Comparison of ENCODE assay signal across 10 mouse cellular contexts in the genomic region with DNA sequence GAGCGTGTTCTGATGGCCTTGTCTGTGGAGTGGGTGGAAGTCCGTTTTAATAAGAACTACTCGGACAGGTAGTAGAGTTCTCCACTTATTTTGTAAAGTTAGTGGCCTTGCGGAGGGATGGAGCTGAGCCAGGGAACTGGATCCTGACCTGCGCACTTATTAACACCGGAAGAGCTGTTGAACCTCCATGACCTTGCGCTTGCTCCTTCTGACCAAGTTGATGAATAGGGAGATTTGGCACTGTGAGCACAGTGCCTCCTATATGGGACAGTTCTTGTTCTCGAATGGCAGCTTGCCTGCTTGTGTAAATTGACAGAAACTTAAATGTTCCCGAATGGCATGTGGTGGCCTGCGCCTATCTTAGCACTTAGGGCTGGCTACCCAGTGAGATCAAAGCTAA. TPM values are rescaled to one million over a fixed set of nuclear protein-coding genes. Genes with fewer than 3 reads are reported as not detected.
DNase-seq lines count a peak whose midpoint lies in the region; ATAC-seq and TF ChIP-seq lines count a peak whose summit lies in the region.
"Had no signal": no experiment of that assay in that cellular context is flagged by ENCODE, and none has a peak within 500 bp of the region (broad histone marks: within the 10 kb centered on the region; RNA-seq: fewer than 3 reads in every experiment).

No protein-coding gene starts in this region.

- H3K9me3 ChIP-seq in heart, embryonic 13.5 days = no peaks in the 10 kb centered on the region
- peaks cover 3% of the 10 kb centered on the region; the same call in 1 of the 2 replicates for H3K9me3 ChIP-seq in G1E (replicated peaks)
- H3K9me3 ChIP-seq in intestine, embryonic 16.5 days (ENCODE audit: control insufficient read depth, low read length) = no peaks in the 10 kb centered on the region
- H3K9me3 ChIP-seq in liver, postnatal 0 days (ENCODE audit: low read length) = no peaks in the 10 kb centered on the region

- no peak for DNase-seq in heart, adult 2 months
- no peak for DNase-seq in G1E (ENCODE audit: low spot score)
- no peak for DNase-seq in liver, postnatal 0 days
- no peak for DNase-seq in MN1 (ENCODE audit: low spot score)
- DNase-seq in urinary bladder, postnatal 36 days (ENCODE audit: low spot score in 2 of 2) = no peak
- DNase-seq in spleen, adult 18-20 months = no peak

- peak overlapping the region; percentile 83 for H3K9ac ChIP-seq in heart, embryonic 13.5 days
- no peak overlapping the region for H3K9ac ChIP-seq in heart, adult 2 months (ENCODE audit: low read depth, low read length)
- no peak overlapping the region for H3K9ac ChIP-seq in intestine, embryonic 16.5 days (ENCODE audit: low read depth, low read length)
- H3K9ac ChIP-seq in liver, postnatal 0 days (replicated peaks) = peak overlapping the region; percentile 77; the same call in 1 of the 2 replicates

- no peak for TF ChIP-seq CTCF in heart, adult 2 months (IDR thresholded peaks at IDR 0.05)
- no peak for TF ChIP-seq CTCF in G1E (IDR thresholded peaks at IDR 0.05; ENCODE audit: low read depth, low read length)
- no peak for TF ChIP-seq CTCF in liver, postnatal 0 days (IDR thresholded peaks at IDR 0.05; ENCODE audit: low read depth)

- no peaks in the 10 kb centered on the region for H3K27me3 ChIP-seq in heart, embryonic 13.5 days (replicated peaks)
- no peaks in the 10 kb centered on the region for H3K27me3 ChIP-seq in heart, adult 2 months (ENCODE audit: control insufficient read depth, insufficient read depth, low read length)
- H3K27me3 ChIP-seq in G1E (ENCODE audit: insufficient read depth, low read length) = no peaks in the 10 kb centered on the region
- H3K27me3 ChIP-seq in intestine, embryonic 16.5 days (replicated peaks; ENCODE audit: control insufficient read depth, insufficient read depth, low read length) = no peaks in the 10 kb centered on the region
- H3K27me3 ChIP-seq in liver, postnatal 0 days (ENCODE audit: insufficient read depth, low read length) = no peaks in the 10 kb centered on the region

- H3K79me2 ChIP-seq in heart, adult 2 months (replicated peaks; ENCODE audit: control insufficient read depth, insufficient read depth, low read length) = no peaks in the 10 kb centered on the region; the same call in 1 of the 2 replicates

- no peak overlapping the region for H3K27ac ChIP-seq in heart, embryonic 13.5 days (replicated peaks)
- no peak overlapping the region for H3K27ac ChIP-seq in heart, adult 2 months
- no peak overlapping the region for H3K27ac ChIP-seq in intestine, embryonic 16.5 days (ENCODE audit: low read length)
- H3K27ac ChIP-seq in liver, postnatal 0 days (ENCODE audit: low read depth) = no peak overlapping the region; the same call in 1 of the 2 replicates

- intact Hi-C loops in heart, adult 2 months (cut with DNase I) = loop anchor here (2.0 kb wide), 1 partner anchor 61 kb away; no protein-coding TSS in a partner anchor

- ATAC-seq in heart, embryonic 13.5 days (ENCODE audit: extremely low read depth, insufficient number of reproducible peaks, low FRiP score, low TSS enrichment) = no peak
- ATAC-seq in G1E (ENCODE audit: extremely low read depth, insufficient number of reproducible peaks, low FRiP score, poor library complexity, severe bottlenecking) = no peak
- ATAC-seq in intestine, embryonic 16.5 days = no peak
- ATAC-seq in liver, postnatal 0 days = no peak

- peaks cover 18% of the 10 kb centered on the region for H3K4me1 ChIP-seq in heart, embryonic 13.5 days
- H3K4me1 ChIP-seq in heart, adult 2 months (ENCODE audit: control insufficient read depth, insufficient read depth, low read length) = peaks cover 4% of the 10 kb centered on the region
- H3K4me1 ChIP-seq in G1E (ENCODE audit: insufficient read depth, low read depth, low read length) = peaks cover 42% of the 10 kb centered on the region
- peaks cover 7% of the 10 kb centered on the region; the same call in 1 of the 2 replicates for H3K4me1 ChIP-seq in intestine, embryonic 16.5 days (ENCODE audit: control insufficient read depth, insufficient read depth, low read length)
- H3K4me1 ChIP-seq in liver, postnatal 0 days (ENCODE audit: insufficient read depth) = peaks cover 9% of the 10 kb centered on the region

- no peak for TF ChIP-seq POLR2A in heart, adult 2 months (IDR thresholded peaks at IDR 0.05; ENCODE audit: insufficient read depth, low read depth, low read length)

- 85% methylated on average over 10 of the region's 10 CpGs for WGBS in heart, embryonic 13.5 days
- WGBS in heart, adult 2 months = 73% methylated on average over 10 of the region's 10 CpGs
- 81% methylated on average over 10 of the region's 10 CpGs for WGBS in intestine, embryonic 16.5 days
- 79% methylated on average over 10 of the region's 10 CpGs for WGBS in liver, postnatal 0 days (ENCODE audit: insufficient replicate concordance)

- TF ChIP-seq EP300 in heart, adult 2 months (IDR thresholded peaks at IDR 0.05; ENCODE audit: insufficient read depth, low read depth, low read length) = no peak
- TF ChIP-seq EP300 in liver, postnatal 0 days (IDR thresholded peaks at IDR 0.05; ENCODE audit: low read depth) = no peak

- peak overlapping the region; percentile 75 for H3K4me2 ChIP-seq in heart, embryonic 13.5 days
- peak overlapping the region; percentile 77; the same call in 1 of the 2 replicates for H3K4me2 ChIP-seq in intestine, embryonic 16.5 days (ENCODE audit: low read depth, low read length)
- peak overlapping the region; percentile 89 for H3K4me2 ChIP-seq in liver, postnatal 0 days (ENCODE audit: low read depth, low read length)

- H3K4me3 ChIP-seq in heart, embryonic 13.5 days = 0 out of 2 replicates have a peak overlapping the region, but pooled peaks have one; percentile 68
- no peak overlapping the region for H3K4me3 ChIP-seq in heart, adult 2 months
- H3K4me3 ChIP-seq in G1E (ENCODE audit: low read depth, low read length) = peak overlapping the region; percentile 30; the same call in 1 of the 2 replicates
- no peak overlapping the region; the same call in 1 of the 2 replicates for H3K4me3 ChIP-seq in intestine, embryonic 16.5 days (ENCODE audit: low read length)
- H3K4me3 ChIP-seq in liver, postnatal 0 days (ENCODE audit: low read depth, low read length) = peak overlapping the region; percentile 88; the same call in 1 of the 2 replicates

- H3K36me3 ChIP-seq in heart, embryonic 13.5 days = peaks cover 25% of the 10 kb centered on the region
- H3K36me3 ChIP-seq in heart, adult 2 months (ENCODE audit: control insufficient read depth, insufficient read depth, low read length) = no peaks in the 10 kb centered on the region
- peaks cover 57% of the 10 kb centered on the region for H3K36me3 ChIP-seq in G1E (replicated peaks)
- H3K36me3 ChIP-seq in intestine, embryonic 16.5 days (ENCODE audit: control insufficient read depth, insufficient read depth, low read length) = no peaks in the 10 kb centered on the region
- H3K36me3 ChIP-seq in liver, postnatal 0 days (replicated peaks; ENCODE audit: insufficient read depth, low read length) = no peaks in the 10 kb centered on the region; the same call in 1 of the 2 replicates

RNA-seq across cellular contexts. Expression of a gene that starts 1.5 kb away (rescaled TPM):
- 28.5 and 29.2 TPM in 2 replicates for polyA plus RNA-seq in heart, embryonic 13.5 days (2015; fragmentation: Nextera tagmentation; extraction: Ambion mirVana)
- total RNA-seq in heart, adult 2 months (2021) = 1 to 10 TPM; 8.6 to 9.1 TPM
- polyA plus RNA-seq in heart, adult 2 months (2012; rRNA removed) = 9.1 and 14.9 TPM in 2 replicates
- total RNA-seq in G1E (2014; fragmentation: Nextera tagmentation) (24.7 and 27.9 TPM in 2 replicates), G1E (2017) (32.2 and 33.5 TPM in 2 replicates)
- 9.2 and 12.8 TPM in 2 replicates for polyA plus RNA-seq in G1E (2012)
- polyA plus RNA-seq in intestine, embryonic 16.5 days (2015; fragmentation: Nextera tagmentation; extraction: Ambion mirVana) = 37.6 and 41.2 TPM in 2 replicates
- 12.4 and 13.2 TPM in 2 replicates for polyA plus RNA-seq in liver, postnatal 0 days (2015; fragmentation: Nextera tagmentation; extraction: Ambion mirVana)

RNA-seq across cellular contexts. Expression of a gene that starts 40.7 kb away (rescaled TPM):
- polyA plus RNA-seq in heart, embryonic 13.5 days (2015; fragmentation: Nextera tagmentation; extraction: Ambion mirVana) = 15.9 and 19.9 TPM in 2 replicates
- total RNA-seq in heart, adult 2 months (2021) = 10 to 100 TPM; 20.2 to 21.8 TPM
- polyA plus RNA-seq in heart, adult 2 months (2012; rRNA removed) = 9.3 and 15.7 TPM in 2 replicates
- total RNA-seq in G1E (2014; fragmentation: Nextera tagmentation) (26.2 and 42.8 TPM in 2 replicates), G1E (2017) (36.9 and 39.0 TPM in 2 replicates)
- 4.8 and 5.1 TPM in 2 replicates for polyA plus RNA-seq in G1E (2012)
- 19.0 and 20.5 TPM in 2 replicates for polyA plus RNA-seq in intestine, embryonic 16.5 days (2015; fragmentation: Nextera tagmentation; extraction: Ambion mirVana)
- 12.3 and 13.2 TPM in 2 replicates for polyA plus RNA-seq in liver, postnatal 0 days (2015; fragmentation: Nextera tagmentation; extraction: Ambion mirVana)

RNA-seq across cellular contexts. Expression of a gene that starts 53.5 kb away (rescaled TPM):
- polyA plus RNA-seq in heart, embryonic 13.5 days (2015; fragmentation: Nextera tagmentation; extraction: Ambion mirVana) = not detected in 2 replicates
- total RNA-seq in heart, adult 2 months (2021) = not detected
- 0.20 TPM in 1 of 2 replicates, not detected in the other for polyA plus RNA-seq in heart, adult 2 months (2012; rRNA removed)
- total RNA-seq in G1E (2014; fragmentation: Nextera tagmentation) (not detected in 2 replicates), G1E (2017) (0.38 and 0.64 TPM in 2 replicates)
- not detected in 2 replicates for polyA plus RNA-seq in G1E (2012)
- polyA plus RNA-seq in intestine, embryonic 16.5 days (2015; fragmentation: Nextera tagmentation; extraction: Ambion mirVana) = not detected in 2 replicates
- not detected in 2 replicates for polyA plus RNA-seq in liver, postnatal 0 days (2015; fragmentation: Nextera tagmentation; extraction: Ambion mirVana)
- polyA plus RNA-seq: embryonic facial prominence, embryonic 11.5 days; limb, embryonic 11.5 days had no signal

Comparison
In these comparisons a context has a peak if more than half of its experiments do, and no peak if none do; other contexts are left out.
1. H3K4me3 ChIP-seq: peak in heart, embryonic 13.5 days (single experiment), G1E (single experiment) and liver, postnatal 0 days (single experiment); none in heart, adult 2 months (single experiment) and intestine, embryonic 16.5 days (single experiment).
2. H3K9ac ChIP-seq: peak in heart, embryonic 13.5 days (single experiment) and liver, postnatal 0 days (single experiment); none in heart, adult 2 months (single experiment) and intestine, embryonic 16.5 days (single experiment).
3. Peak in every context shown above with its lines, with median percentiles within 50 percentile points of each other: H3K4me2 ChIP-seq.